Mouse (Mus musculus) G1E-ER4 (cell line): Measurements from ENCODE around the gene Dock1. TPM values are rescaled to one million over a fixed set of nuclear protein-coding genes. Genes with fewer than 3 reads are reported as not detected.

ENCODE experiments used
- GATA1 ChIP-seq: IDR thresholded peaks from one replicate; pipeline ENCODE4 v1.8.0; 2012; ENCODE audit warnings: low read length, inconsistent platforms
- polyA plus RNA-seq: library from polyadenylated mRNA; stranded (reverse); fragments of >175 nt; gene quantifications from 2 replicates; pipeline ENCODE4 v1.2.3, GENCODE M21; 2012

Gene Dock1
- polyA plus RNA-seq, 1 experiment = not detected

GRCm38 (mm10) chr7:134822006-134822405 is 151.6 kb downstream of the Dock1 start:
- no peak for TF ChIP-seq GATA1

DNA sequence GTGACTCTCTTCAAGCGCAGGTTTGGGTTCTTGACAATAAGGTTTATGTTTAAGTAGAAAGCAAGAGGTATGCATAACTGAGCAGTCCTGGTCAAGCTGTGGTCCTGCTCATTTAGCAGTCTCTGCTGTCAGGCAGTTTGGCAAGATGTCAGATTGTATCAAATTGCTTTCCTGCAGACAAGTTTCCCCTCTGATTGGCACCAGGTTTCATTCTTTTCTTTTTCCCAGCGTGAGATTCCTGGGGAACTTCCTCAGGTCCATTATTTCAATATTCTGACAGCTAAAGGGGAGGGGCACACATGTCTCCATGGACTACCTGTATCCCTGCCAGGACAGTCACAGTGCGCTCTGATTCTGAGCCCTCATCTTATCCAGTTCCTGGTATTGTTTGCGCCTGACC is 153.4 kb downstream of the Dock1 start:
- TF ChIP-seq GATA1 = no peak

DNA sequence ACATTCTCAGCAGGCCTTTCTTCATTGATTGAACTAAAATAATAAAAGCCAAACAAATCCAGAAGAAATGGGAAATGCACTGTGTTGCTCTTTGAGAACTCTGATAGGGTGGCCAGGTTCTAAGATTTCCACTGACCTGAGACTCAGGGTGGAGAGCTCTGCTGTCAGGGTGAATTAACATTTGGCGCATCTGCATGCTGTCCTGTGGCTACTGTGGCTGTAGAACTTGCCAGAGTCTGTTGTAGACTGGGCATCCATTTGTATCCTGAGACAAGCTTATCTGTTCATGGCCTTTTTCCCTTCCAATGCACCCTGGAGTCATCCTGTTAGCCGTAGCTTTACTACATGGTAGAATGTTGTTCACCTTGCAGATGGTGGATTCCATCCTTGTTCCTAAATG is 169.6 kb downstream of the Dock1 start:
- TF ChIP-seq GATA1 = no peak

- TF ChIP-seq GATA1 = no peak
Observed at GRCm38 (mm10) chr7:134842751-134843150, 172.3 kb downstream of the Dock1 start.

DNA sequence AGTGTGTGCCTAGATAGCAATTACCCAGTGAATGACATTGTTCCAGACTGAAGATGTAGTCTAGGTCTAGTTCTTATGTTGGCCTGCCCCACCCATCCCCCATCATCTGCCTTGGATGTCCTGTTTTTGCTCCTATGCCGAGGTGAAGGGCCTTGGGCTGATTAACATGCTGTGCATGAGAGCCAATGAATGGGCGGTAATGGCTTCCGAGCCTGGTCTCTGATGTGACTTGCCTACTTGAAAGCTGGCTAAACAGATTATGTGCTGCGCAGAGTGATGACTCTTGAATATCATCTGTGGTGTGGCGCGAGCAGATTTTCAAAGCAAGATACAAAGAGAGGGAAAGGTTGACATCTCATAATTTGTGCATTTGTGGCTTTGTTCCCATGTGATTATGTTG is 191.5 kb downstream of the Dock1 start:
- TF ChIP-seq GATA1 = no peak

- TF ChIP-seq GATA1 = no peak
Observed at GRCm38 (mm10) chr7:134864175-134864574, 193.7 kb downstream of the Dock1 start.

DNA sequence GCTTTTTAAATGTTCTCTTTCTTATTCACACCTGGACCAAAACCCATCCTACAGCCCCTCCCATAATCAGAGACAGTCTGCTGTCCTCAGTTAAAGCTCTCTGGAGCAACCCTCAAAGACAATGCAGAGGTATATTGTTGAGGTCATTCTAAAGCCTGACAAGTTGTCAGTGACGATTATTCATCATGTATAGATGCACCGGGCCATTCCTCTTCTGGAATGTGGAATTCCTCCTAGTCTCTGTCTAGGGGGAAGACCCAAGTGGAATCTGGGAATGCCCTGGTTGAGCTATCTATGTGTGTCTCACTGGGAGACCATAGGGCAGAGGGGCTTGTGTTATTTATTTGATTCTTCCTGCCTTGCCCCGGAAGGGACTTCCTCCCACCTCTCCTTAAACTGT is 202.1 kb downstream of the Dock1 start:
- TF ChIP-seq GATA1 = no peak

DNA sequence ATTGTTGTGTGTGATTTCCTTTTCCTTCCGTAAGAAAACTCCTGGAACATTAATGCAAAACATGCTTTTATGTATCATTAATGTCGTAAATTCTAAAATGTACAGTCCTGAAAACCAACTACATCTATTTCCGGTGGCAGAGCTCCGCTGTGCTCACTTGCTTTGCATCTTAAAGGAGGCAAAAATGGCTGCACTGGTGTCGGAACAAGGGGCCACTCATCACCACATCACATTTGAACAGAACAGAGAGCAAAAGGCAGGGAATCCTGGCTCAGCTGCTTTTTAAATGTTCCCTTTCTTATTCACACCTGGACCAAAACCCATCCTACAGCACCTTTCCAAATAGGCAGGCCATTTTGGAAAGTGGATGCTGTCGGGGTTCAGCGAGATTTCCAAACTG is 202.5 kb downstream of the Dock1 start:
- TF ChIP-seq GATA1 = no peak

DNA sequence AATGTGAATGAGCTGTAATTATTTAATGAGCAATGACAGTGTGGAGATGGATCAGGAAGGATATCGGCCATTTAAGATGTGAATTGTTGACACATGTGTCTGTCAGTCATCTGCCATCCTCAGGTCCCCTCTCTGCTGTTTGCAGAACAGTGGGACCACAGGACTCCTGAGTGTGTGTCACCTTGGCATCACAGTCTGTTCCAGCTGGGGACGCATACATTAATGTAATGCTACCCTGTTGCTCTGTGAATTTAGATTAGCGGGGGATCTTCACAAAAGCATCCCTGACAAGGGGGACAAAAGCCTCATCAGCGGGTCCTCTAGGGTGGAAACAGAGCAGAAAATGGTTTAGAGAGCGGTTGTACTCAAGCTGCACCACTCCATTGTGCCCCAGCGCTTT is 208.5 kb downstream of the Dock1 start:
- TF ChIP-seq GATA1 = no peak

GRCm38 (mm10) chr7:134880431-134880830 is 210.0 kb downstream of the Dock1 start:
- no peak for TF ChIP-seq GATA1

- TF ChIP-seq GATA1 = no peak
Observed at GRCm38 (mm10) chr7:134883516-134883915, 213.1 kb downstream of the Dock1 start.

- TF ChIP-seq GATA1 = no peak
Observed at GRCm38 (mm10) chr7:134892449-134892871, 222.0 kb downstream of the Dock1 start.

DNA sequence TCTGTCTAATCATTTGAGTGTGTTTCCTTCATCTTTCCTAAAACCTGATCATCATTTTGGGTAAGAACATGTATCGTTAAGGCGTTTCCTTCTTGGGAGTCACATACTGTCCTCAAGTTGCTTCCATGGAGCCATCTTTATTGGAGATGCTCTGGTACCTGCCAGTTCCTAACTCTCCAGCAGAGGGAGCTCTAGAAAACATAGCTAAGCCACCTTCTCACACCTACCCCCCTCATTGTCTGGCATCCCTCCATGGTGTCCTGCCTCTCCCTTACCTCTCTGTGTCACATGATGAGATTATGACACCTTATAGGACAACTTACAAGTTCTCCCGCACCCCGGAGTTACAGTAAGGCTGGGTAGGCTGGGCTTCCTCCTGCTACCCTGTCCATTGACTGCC is 222.5 kb downstream of the Dock1 start:
- no peak for TF ChIP-seq GATA1

DNA sequence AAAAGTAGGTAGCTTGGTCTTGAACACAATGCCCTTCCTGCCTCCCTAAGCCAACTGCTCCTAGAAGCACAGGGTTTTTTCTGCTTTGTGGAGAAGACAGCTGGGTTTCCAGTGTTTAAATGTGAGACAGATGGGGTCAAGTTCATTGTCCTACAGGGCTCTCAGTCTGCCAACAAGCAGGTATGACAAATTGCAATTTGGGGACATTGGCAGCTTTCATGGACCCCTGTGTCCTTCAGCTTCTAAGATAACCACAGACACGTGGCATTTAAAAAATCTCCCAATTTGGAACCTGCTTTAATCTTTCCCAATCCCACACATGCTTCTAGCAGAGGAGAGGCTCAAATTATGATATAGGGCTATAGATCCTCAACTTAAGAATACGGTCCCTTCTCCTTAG is 224.2 kb downstream of the Dock1 start:
- no peak for TF ChIP-seq GATA1

DNA sequence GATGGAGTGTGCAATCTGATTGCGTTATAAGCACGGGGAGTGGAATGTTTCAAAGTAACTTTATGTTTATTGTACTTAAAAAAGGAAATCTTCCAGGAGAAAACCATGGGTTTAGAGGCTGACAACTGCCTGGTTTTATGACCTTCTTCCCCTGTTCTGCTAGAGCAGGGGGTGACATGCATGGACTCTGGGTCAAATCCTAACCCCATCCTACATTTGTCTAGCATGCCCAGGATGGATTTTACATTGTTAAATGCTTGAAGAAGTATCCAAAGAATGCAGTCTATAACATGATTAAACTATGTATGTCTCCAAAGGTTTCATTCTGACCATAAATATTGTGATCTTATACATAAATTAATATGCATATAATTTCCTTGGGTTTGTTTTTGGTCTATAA is 229.0 kb downstream of the Dock1 start:
- TF ChIP-seq GATA1 = no peak

- no peak for TF ChIP-seq GATA1
Observed at GRCm38 (mm10) chr7:134901992-134902391, 231.5 kb downstream of the Dock1 start.

- no peak for TF ChIP-seq GATA1
Observed at GRCm38 (mm10) chr7:134931886-134932285, 261.4 kb downstream of the Dock1 start.

GRCm38 (mm10) chr7:134937471-134937926 is 267.0 kb downstream of the Dock1 start:
- TF ChIP-seq GATA1 = no peak

DNA sequence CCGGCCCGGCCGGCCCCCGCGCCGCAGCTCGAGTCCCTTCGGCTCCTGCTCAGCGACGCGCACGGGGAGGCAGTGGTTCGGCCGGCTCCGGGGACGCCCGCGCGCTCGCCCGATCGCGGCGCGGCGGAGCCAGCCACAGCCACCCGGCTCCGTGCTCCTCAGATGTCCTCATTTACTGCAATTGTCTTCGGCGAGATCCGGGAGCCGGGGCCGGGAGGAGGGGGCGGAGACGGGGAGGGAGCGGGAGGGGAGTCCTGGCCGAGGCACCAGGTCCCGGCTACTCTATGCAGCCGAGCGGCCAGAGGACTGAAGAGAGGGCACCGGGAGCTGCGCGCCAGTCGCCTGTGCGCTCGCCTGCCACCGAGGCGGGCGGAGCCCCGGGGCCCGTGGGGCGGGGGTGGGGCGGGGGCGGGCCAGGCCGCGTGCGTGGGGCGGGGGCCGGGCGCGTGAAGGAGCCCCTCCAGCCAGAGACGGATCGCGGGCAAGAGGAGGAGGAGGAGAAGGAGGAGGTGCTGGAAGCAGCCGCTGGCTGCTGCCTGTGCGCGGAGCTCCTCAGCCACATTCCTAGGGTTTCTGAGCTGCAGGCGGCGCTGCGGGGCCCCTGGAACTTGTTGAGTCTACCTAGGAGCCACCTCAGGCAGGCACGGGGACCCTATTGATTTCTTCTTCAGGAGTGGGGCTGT is 267.6 kb downstream of the Dock1 start, which contains the start of gene Fam196a:
Fam196a (minus strand) TSS at position 504 of the 683 bp plus-strand sequence.
- no peak for TF ChIP-seq GATA1
